Mouse (Mus musculus) embryonic facial prominence, embryonic 12.5 days (tissue): ENCODE data around the gene Sh3bp1. TPM values are rescaled to one million over a fixed set of nuclear protein-coding genes. Genes with fewer than 3 reads are reported as not detected.

ENCODE experiments used
- ATAC-seq: fragments of 200-750 bp; cut with Nextera tagmentation; 2 replicates; pipeline ENCODE4 v1.8.0; 2017; ENCODE audit not compliant: insufficient number of reproducible peaks, insufficient read depth, low FRiP score, low TSS enrichment
- H3K27ac ChIP-seq: fragments of 300-500 bp; sonication (generic); 2 replicates; pipeline ENCODE4 v1.5.1; 2016; ENCODE audit warnings: mild to moderate bottlenecking
- H3K27me3 ChIP-seq: fragments of 300-500 bp; sonication (generic); 2 replicates; pipeline ENCODE4 v1.6.1; 2016; ENCODE audit warnings: mild to moderate bottlenecking, moderate library complexity
- H3K36me3 ChIP-seq: fragments of 300-500 bp; sonication (generic); 2 replicates; pipeline ENCODE4 v1.6.1; 2016; ENCODE audit warnings: mild to moderate bottlenecking
- H3K4me1 ChIP-seq: fragments of 300-500 bp; sonication (generic); 2 replicates; pipeline ENCODE4 v1.6.1; 2016
- H3K4me2 ChIP-seq: fragments of 300-500 bp; sonication (generic); replicated peaks from 2 replicates; pipeline ENCODE4 v1.6.1; 2016; ENCODE audit warnings: mild to moderate bottlenecking, moderate library complexity
- H3K4me3 ChIP-seq: fragments of 300-500 bp; sonication (generic); 2 replicates; pipeline ENCODE4 v1.5.1; 2016; ENCODE audit warnings: mild to moderate bottlenecking
- H3K9ac ChIP-seq: fragments of 300-500 bp; sonication (generic); 2 replicates; pipeline ENCODE4 v1.6.1; 2016; ENCODE audit warnings: mild to moderate bottlenecking, moderate library complexity
- H3K9me3 ChIP-seq: fragments of 300-500 bp; sonication (generic); 2 replicates; pipeline ENCODE4 v1.6.1; 2016; ENCODE audit warnings: mild to moderate bottlenecking, moderate library complexity
- WGBS: fragments of 180-500 bp; shearing (Covaris S2); methylation state at CpG from one replicate; pipeline ENCODE4 v1.1.7; 2016; 5-methylcytosine and 5-hydroxymethylcytosine counted together
- microRNA-seq: library from miRNA; unstranded; fragments of <30 nt; microRNA quantifications from one replicate; pipeline ENCODE4, GENCODE M21; 2017
- polyA plus RNA-seq: library from polyadenylated mRNA; unstranded; fragments of >200 nt; fragmentation: Nextera tagmentation; extraction: Ambion mirVana; gene quantifications from 2 replicates; pipeline ENCODE4 v1.2.1, GENCODE M21; 2016

Gene Sh3bp1
- polyA plus RNA-seq, 1 experiment from 2014 or later, result 42.2 TPM

DNA sequence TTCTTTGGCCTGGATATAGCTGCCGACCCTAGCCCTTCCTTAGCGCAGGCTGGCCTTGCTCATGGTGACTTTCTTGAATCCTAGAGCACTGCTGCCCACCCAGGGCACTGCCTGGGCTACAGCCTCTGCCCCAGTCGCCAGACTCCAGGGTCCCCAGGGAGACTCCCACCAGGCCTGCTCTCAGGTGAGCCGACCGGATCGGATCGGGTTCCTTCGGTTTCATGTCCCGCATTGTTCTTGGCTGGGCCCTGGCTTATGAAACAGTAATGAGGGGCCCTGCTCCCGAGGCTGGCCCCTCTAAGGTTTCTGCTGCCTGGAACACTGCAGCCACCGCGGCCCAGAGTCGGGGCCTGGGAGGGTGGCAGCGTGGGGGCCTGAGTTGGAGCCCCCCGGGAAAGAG lies 57.5 kb downstream of the Sh3bp1 start:
- ATAC-seq, result peak; percentile 49

DNA sequence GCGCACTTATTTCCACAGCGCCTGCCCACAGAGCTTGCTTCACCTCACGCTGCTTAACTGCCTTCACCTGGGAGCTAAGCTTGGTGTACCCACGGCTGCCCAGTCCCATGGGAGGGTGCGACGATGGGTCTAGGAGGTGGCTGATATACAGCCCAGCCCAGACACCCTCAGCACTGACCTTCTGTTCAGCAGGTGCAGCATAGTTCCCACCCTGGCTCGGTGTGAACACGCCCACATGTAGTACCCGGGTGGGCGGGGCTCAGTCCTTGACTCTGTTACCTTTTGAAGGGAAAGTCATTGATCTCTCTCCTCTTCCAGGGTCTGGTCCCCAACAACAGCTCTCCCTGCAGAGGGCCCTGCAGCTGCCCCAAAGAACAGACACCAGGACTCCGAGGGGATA lies 60.0 kb downstream of the Sh3bp1 start:
- H3K36me3 ChIP-seq, result peaks cover 29% of the 10 kb centered on the region
- H3K4me2 ChIP-seq, result no peak overlapping the region
- H3K27ac ChIP-seq, result no peak overlapping the region
- no peaks in the 10 kb centered on the region for H3K27me3 ChIP-seq
- no peak for ATAC-seq
- H3K9me3 ChIP-seq, result no peaks in the 10 kb centered on the region
- WGBS, result 91% methylated on average over 11 of the region's 11 CpGs
- no peak overlapping the region for H3K9ac ChIP-seq
- no peak overlapping the region for H3K4me3 ChIP-seq
- peaks cover 23% of the 10 kb centered on the region; the same call in 1 of the 2 replicates for H3K4me1 ChIP-seq

More for the DNA sequence above, 57.5 kb downstream of the Sh3bp1 start:
- Histone ChIP-seq H3K9me3 (no peaks in the 10 kb centered on the region), H3K4me1 (peaks cover 16% of the 10 kb centered on the region; the same call in 1 of the 2 replicates), H3K4me2 (0 out of 2 replicates have a peak overlapping the region, but pooled peaks have one; percentile 2), H3K4me3 (no peak overlapping the region), H3K27me3 (no peaks in the 10 kb centered on the region), H3K9ac (peak overlapping the region; percentile 5; the same call in 1 of the 2 replicates), H3K36me3 (peaks cover 36% of the 10 kb centered on the region; the same call in 1 of the 2 replicates), H3K27ac (peak overlapping the region; percentile 25)
- WGBS, result 54% methylated on average over 15 of the region's 15 CpGs

DNA sequence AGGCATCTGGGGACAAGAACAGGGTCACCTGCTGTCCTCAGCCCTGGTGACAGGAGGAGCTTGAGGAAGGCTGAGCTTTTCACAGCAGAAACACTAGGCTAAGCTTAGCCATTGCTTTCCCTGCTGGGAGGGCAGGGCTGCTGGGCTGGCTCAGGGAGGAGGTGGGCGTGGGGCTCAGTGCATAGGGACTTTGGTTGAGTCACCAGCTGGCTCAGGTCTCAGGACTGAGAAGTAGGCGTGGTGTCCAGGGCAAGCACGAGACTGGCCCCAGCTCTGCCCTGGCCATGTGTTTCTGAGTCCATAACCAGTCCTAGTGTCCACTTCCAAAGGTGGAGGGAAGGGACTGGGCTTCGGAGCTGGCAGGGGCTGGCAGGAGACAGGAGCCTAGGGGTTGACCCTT lies 60.5 kb downstream of the Sh3bp1 start:
- H3K9me3 ChIP-seq, result no peaks in the 10 kb centered on the region
- no peak overlapping the region for H3K4me3 ChIP-seq
- peaks cover 23% of the 10 kb centered on the region; the same call in 1 of the 2 replicates for H3K4me1 ChIP-seq
- H3K9ac ChIP-seq, result no peak overlapping the region
- H3K4me2 ChIP-seq, result no peak overlapping the region
- H3K27ac ChIP-seq, result no peak overlapping the region
- no peak for ATAC-seq
- 79% methylated on average over 4 of the region's 4 CpGs for WGBS
- H3K27me3 ChIP-seq, result no peaks in the 10 kb centered on the region
- H3K36me3 ChIP-seq, result peaks cover 32% of the 10 kb centered on the region

Small RNAs within 50 kb of the gene (microRNA-seq; reads per million reads assigned to microRNA genes)
- not detected for gene Mir6955

Other genes with a start within 250 kb of the Sh3bp1 start
- gene Elfn2, start 181.0 kb upstream of the Sh3bp1 start, polyA plus RNA-seq, result 0.06 and 0.19 TPM in 2 replicates
- gene Mfng, start 126.3 kb upstream of the Sh3bp1 start, polyA plus RNA-seq, result 29.1 and 29.3 TPM in 2 replicates
- 3.6 TPM in 2 replicates for gene Card10, start 96.7 kb upstream of the Sh3bp1 start, polyA plus RNA-seq
- 25.6 and 25.7 TPM in 2 replicates for gene Cdc42ep1, start 57.1 kb upstream of the Sh3bp1 start, polyA plus RNA-seq
- gene Lgals2, start 44.2 kb upstream of the Sh3bp1 start, polyA plus RNA-seq, result not detected in 2 replicates
- gene Gga1, start 22.6 kb upstream of the Sh3bp1 start, polyA plus RNA-seq, result 50.0 and 51.1 TPM in 2 replicates
- 0.29 and 1.4 TPM in 2 replicates for gene Gm49510, start 101 bp upstream of the Sh3bp1 start, polyA plus RNA-seq
- 37.3 and 37.6 TPM in 2 replicates for gene Pdxp, start 14.2 kb downstream of the Sh3bp1 start, polyA plus RNA-seq
- gene Lgals1, start 27.0 kb downstream of the Sh3bp1 start, polyA plus RNA-seq, result 1,294 and 1,324 TPM in 2 replicates
- gene Nol12, start 35.2 kb downstream of the Sh3bp1 start, polyA plus RNA-seq, result 59.0 and 60.5 TPM in 2 replicates
- gene Triobp, start 48.0 kb downstream of the Sh3bp1 start, polyA plus RNA-seq, result 41.5 and 48.1 TPM in 2 replicates
- 513 and 519 TPM in 2 replicates for gene H1f0, start 128.7 kb downstream of the Sh3bp1 start, polyA plus RNA-seq
- not detected in 2 replicates for gene Galr3, start 142.1 kb downstream of the Sh3bp1 start, polyA plus RNA-seq
- 55.9 and 65.5 TPM in 2 replicates for gene Ankrd54, start 163.1 kb downstream of the Sh3bp1 start, polyA plus RNA-seq
- gene Eif3l, start 175.4 kb downstream of the Sh3bp1 start, polyA plus RNA-seq, result 229 and 235 TPM in 2 replicates
- 12.0 and 12.6 TPM in 2 replicates for gene Micall1, start 209.1 kb downstream of the Sh3bp1 start, polyA plus RNA-seq
- 359 and 385 TPM in 2 replicates for gene Polr2f, start 241.2 kb downstream of the Sh3bp1 start, polyA plus RNA-seq
- 7.3 and 7.4 TPM in 2 replicates for gene 1700088E04Rik, start 241.5 kb downstream of the Sh3bp1 start, polyA plus RNA-seq